Mouse (Mus musculus) ES-Bruce4 (cell line): ENCODE data around the gene Rps6kb2. TPM values are rescaled to one million over a fixed set of nuclear protein-coding genes. Genes with fewer than 3 reads are reported as not detected.
"Not testable (repeated sequence)": the region's sequence is repeated elsewhere in the genome, so short reads cannot be mapped to it uniquely, and the experiment has no call there.

Experiments used
- H3K27ac ChIP-seq: 2 replicates; pipeline ENCODE4 v1.5.1; 2012; ENCODE audit warnings: low read length, inconsistent platforms; ENCODE audit not compliant: insufficient read depth
- H3K27me3 ChIP-seq: 2 replicates; pipeline ENCODE4 v1.6.1; 2012; ENCODE audit warnings: mild to moderate bottlenecking, low read length, inconsistent platforms; ENCODE audit not compliant: control insufficient read depth, poor library complexity, insufficient read depth, severe bottlenecking
- H3K36me3 ChIP-seq: 2 replicates; pipeline ENCODE4 v1.6.1; 2012; ENCODE audit warnings: inconsistent platforms, mild to moderate bottlenecking, low read length, moderate library complexity; ENCODE audit not compliant: control insufficient read depth, poor library complexity, insufficient read depth, severe bottlenecking
- H3K4me1 ChIP-seq: one replicate; pipeline ENCODE4 v1.8.1; 2011; ENCODE audit warnings: low read length; ENCODE audit not compliant: control insufficient read depth, insufficient read depth
- H3K4me3 ChIP-seq: 2 replicates; pipeline ENCODE4 v1.5.1; 2011; ENCODE audit warnings: low read depth, mild to moderate bottlenecking, low read length
- H3K9ac ChIP-seq: 2 replicates; pipeline ENCODE4 v1.6.1; 2012; ENCODE audit warnings: low read depth, mild to moderate bottlenecking, inconsistent platforms; ENCODE audit not compliant: poor library complexity, severe bottlenecking
- H3K9me3 ChIP-seq: replicated peaks from 2 replicates; pipeline ENCODE4 v1.6.1; 2012; ENCODE audit warnings: mild to moderate bottlenecking, low read length, inconsistent platforms; ENCODE audit not compliant: control insufficient read depth, poor library complexity, insufficient read depth, severe bottlenecking
- CTCF ChIP-seq: IDR thresholded peaks from one replicate; pipeline ENCODE4 v1.8.1; 2011; ENCODE audit warnings: low read depth, low read length
- EP300 ChIP-seq: IDR thresholded peaks from 2 replicates; pipeline ENCODE4 v1.6.1; 2011; ENCODE audit warnings: low read depth, low read length; ENCODE audit not compliant: insufficient read depth
- POLR2A ChIP-seq: IDR thresholded peaks from one replicate; pipeline ENCODE4 v1.8.1; 2011; ENCODE audit warnings: low read length; ENCODE audit not compliant: insufficient read depth
- polyA plus RNA-seq: library from polyadenylated mRNA; stranded (reverse); fragments of >200 nt; gene quantifications from 2 replicates; pipeline ENCODE4 v1.2.4, GENCODE M21; 2011; ENCODE audit warnings: low read depth; ENCODE audit not compliant: missing spikeins, insufficient read depth, insufficient read length

Rps6kb2 gene
- polyA plus RNA-seq, 1 experiment: 27.3 TPM

DNA sequence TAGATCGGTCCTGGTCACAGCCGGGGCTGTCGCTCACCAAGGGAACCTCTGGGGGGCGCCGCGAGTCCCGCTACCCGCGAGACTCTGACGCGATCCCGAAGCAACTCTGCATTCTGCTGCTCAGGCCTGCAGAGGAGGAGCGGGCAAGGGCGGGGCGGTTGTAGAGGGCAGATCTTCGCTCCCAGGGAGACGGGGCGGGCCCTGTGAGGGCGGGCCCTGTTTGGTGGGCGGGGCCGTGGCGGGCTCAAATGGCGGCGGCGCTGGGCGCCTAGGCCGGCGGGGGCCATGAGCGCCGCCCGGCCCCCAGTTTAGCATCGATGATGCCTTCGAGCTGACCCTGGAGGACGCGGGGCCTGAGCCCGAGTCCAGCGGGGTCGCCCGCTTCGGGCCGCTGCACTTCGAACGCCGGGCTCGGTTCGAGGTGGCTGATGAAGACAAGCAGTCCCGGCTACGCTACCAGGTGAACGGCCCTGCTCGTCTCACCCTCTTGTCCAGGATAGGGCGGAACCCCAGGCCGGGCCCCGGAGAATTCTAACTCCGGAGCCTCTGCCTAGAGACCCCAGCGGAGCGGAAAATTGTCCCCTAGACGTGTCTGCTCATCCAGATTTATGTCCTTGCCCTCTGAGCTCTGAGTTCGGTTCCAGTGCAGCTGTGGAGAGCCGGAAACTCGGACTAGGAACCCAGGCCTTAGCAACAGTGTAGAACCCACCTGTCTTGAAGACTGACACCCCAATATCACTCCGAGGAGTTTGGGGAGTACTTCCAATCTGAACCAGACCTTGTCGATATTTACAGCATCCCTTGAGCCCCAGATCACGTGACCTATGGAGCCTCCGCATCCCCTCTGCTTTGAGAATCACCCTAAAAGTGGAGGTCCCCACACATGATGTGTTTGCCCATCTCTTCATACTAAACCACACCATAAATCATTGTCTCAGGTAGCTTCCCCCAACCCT is 37.1 kb downstream of the Rps6kb2 start, which contains the start of gene Aip:
Gene Aip (minus strand): TSS at position 118 of the 956 bp plus-strand sequence.
- H3K9me3 ChIP-seq: no peaks in the 10 kb centered on the region

GRCm38 (mm10) chr19:4125268-4125667 is 37.9 kb downstream of the Rps6kb2 start:
- H3K9me3 ChIP-seq, H3K4me1 ChIP-seq, H3K9ac ChIP-seq, H3K27me3 ChIP-seq, H3K27ac ChIP-seq, H3K36me3 ChIP-seq: not testable (repeated sequence)
- H3K4me3 ChIP-seq: peak overlapping the region; percentile 50

More for the DNA sequence above, 37.1 kb downstream of the Rps6kb2 start, which contains the start of gene Aip:
- Histone ChIP-seq H3K4me3 (peak within 1 kb of the TSS; percentile 97), H3K36me3 (0 out of 2 replicates have a peak, but pooled peaks cover 1% of the 10 kb centered on the region), H3K4me1 (peaks cover 1% of the 10 kb centered on the region), H3K27me3 (no peaks in the 10 kb centered on the region), H3K27ac (no peak within 1 kb of the TSS), H3K9ac (peak within 1 kb of the TSS; percentile 76)
- TF ChIP-seq EP300 (0 out of 2 replicates have a peak, but pooled peaks have one; percentile 39), CTCF (peak; percentile 58), POLR2A (no peak)

- no peak overlapping the region for H3K27ac ChIP-seq
- peaks cover 1% of the 10 kb centered on the region for H3K4me1 ChIP-seq
- no peaks in the 10 kb centered on the region for H3K27me3 ChIP-seq
- TF ChIP-seq CTCF: no peak
- no peaks in the 10 kb centered on the region for H3K36me3 ChIP-seq
- no peaks in the 10 kb centered on the region for H3K9me3 ChIP-seq
- no peak overlapping the region for H3K4me3 ChIP-seq
- H3K9ac ChIP-seq: no peak overlapping the region
Measured at GRCm38 (mm10) chr19:4124432-4124831, 38.7 kb downstream of the Rps6kb2 start.

DNA sequence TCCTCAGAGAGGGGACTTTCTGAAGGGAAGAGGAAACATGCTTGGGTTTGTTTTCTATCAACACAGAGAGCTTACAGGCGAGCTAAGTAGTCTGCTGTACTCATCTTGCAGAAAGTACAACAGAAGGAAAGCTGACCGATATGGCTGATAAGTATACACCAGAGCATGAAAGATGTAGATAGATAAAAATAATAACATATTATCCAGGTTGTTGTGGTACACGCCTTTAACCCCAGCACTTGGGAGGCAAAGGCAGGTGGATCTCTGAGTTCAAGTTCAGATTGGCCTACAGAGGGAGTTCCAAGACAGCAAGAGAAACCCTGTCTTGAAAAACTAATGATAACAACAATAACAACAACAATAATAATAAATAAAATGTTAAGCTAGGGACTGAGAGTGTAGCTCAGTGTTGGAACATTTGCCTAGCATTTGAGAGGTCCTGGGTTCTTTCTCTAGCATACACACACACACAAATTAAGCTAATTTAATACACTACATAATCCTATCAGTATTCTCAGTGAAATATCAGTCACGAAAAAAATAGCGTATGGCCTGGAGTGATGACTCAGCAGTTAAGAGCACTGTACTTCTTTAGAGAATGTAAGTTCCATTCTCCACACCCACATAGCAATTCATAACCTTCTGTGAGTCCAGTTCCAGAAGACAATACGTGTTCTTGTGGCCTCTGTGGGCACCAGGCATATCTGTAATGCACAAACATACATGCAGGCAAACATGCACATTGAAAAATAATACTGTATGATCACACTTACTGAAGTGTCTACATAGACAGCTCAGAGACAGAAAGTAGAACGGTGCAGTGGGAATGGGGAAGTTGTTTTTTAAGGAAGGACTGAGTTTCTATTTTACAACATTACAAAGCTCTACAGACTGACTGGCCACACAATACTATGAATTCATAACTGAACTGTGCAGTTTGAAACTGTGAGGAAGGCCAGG is 40.5 kb downstream of the Rps6kb2 start:
- no peaks in the 10 kb centered on the region for H3K9me3 ChIP-seq

GRCm38 (mm10) chr19:4121896-4122295 is 41.3 kb downstream of the Rps6kb2 start:
- H3K9me3 ChIP-seq, H3K4me3 ChIP-seq, H3K4me1 ChIP-seq, H3K27ac ChIP-seq, H3K27me3 ChIP-seq, H3K36me3 ChIP-seq, H3K9ac ChIP-seq: not testable (repeated sequence)

More for the DNA sequence above, 40.5 kb downstream of the Rps6kb2 start:
- H3K4me3 ChIP-seq: no peak overlapping the region
- H3K27me3 ChIP-seq: no peaks in the 10 kb centered on the region
- no peak for TF ChIP-seq CTCF
- TF ChIP-seq POLR2A: no peak
- TF ChIP-seq EP300: no peak
- H3K27ac ChIP-seq: no peak overlapping the region
- no peak overlapping the region for H3K9ac ChIP-seq
- no peaks in the 10 kb centered on the region for H3K36me3 ChIP-seq
- H3K4me1 ChIP-seq: peaks cover 1% of the 10 kb centered on the region
